Mouse (Mus musculus) gastrocnemius, postnatal 25 days (tissue): ENCODE data around the gene Defb48. TPM values are rescaled to one million over a fixed set of nuclear protein-coding genes. Genes with fewer than 3 reads are reported as not detected.

ENCODE experiments used
- DNase-seq: peaks from one replicate; pipeline ENCODE4 v3.0.0; 2022
- total RNA-seq, 2 experiments: library from RNA; stranded (reverse); gene quantifications; 1 replicate in 1 of 2; 2 replicates in 1 of 2; pipeline ENCODE4 v1.2.3; 2021

Defb48 gene
- total RNA-seq, 2 experiments from 2014 or later = not detected

GRCm38 (mm10) chr14:62928101-62928541 lies 56.2 kb downstream of the Defb48 start:
- DNase-seq = no peak

Other genes with a start within 250 kb of the Defb48 start
- 10 to 100 TPM; 10.8 to 11.9 TPM for gene Ints6, start 223.3 kb downstream of the Defb48 start, total RNA-seq
- gene Wdfy2, start 146.8 kb downstream of the Defb48 start, total RNA-seq = 1 to 10 TPM; 5.8 to 6.2 TPM
- not detected for gene Defb47, start 13.6 kb upstream of the Defb48 start, total RNA-seq
- gene Defb43, start 27.3 kb upstream of the Defb48 start, total RNA-seq = not detected
- gene Defb42, start 62.5 kb upstream of the Defb48 start, total RNA-seq = not detected
- not detected for gene Defb30, start 65.5 kb upstream of the Defb48 start, total RNA-seq